Mouse (Mus musculus) ES-E14 (cell line): ENCODE results near the gene Srcin1. TPM values are rescaled to one million over a fixed set of nuclear protein-coding genes. Genes with fewer than 3 reads are reported as not detected.

Source experiments
- DNase-seq: peaks from one replicate; pipeline ENCODE4 v3.0.0-alpha.2; 2013; ENCODE audit warnings: low read depth, low spot score
- H3K27ac ChIP-seq: 2 replicates; pipeline ENCODE4 v1.5.1; 2012; ENCODE audit warnings: low read depth, mild to moderate bottlenecking, low read length, moderate library complexity, mixed read lengths; ENCODE audit not compliant: poor library complexity, insufficient read depth, severe bottlenecking
- H3K36me3 ChIP-seq: 2 replicates; pipeline ENCODE4 v1.6.1; 2012; ENCODE audit warnings: mild to moderate bottlenecking, low read length, moderate library complexity, mixed read lengths; ENCODE audit not compliant: control insufficient read depth, poor library complexity, insufficient read depth, severe bottlenecking
- H3K4me1 ChIP-seq, 2 experiments: fragments of 150-350 bp in 1 of 2; sonication (generic) in 1 of 2; 2 replicates each; pipeline ENCODE4 v1.6.1; 2012; ENCODE audit warnings: low read length in 2 of 2, mild to moderate bottlenecking in 1 of 2, mixed read lengths in 1 of 2; ENCODE audit not compliant: control insufficient read depth in 2 of 2, insufficient read depth in 2 of 2, poor library complexity in 1 of 2
- H3K4me3 ChIP-seq, 2 experiments: fragments of 150-350 bp in 1 of 2; sonication (generic) in 1 of 2; 2 replicates each; pipeline ENCODE4 v1.5.1; 2012; ENCODE audit warnings: low read length in 2 of 2, low read depth in 1 of 2, mild to moderate bottlenecking in 1 of 2, mixed read lengths in 1 of 2; ENCODE audit not compliant: insufficient read depth in 1 of 2, poor library complexity in 1 of 2, severe bottlenecking in 1 of 2
- H3K9ac ChIP-seq: 2 replicates; pipeline ENCODE4 v1.6.1; 2012; ENCODE audit warnings: low read depth, mild to moderate bottlenecking, low read length, mixed read lengths; ENCODE audit not compliant: poor library complexity, insufficient read depth, severe bottlenecking
- H3K9me3 ChIP-seq: fragments of 150-350 bp; sonication (generic); 2 replicates; pipeline ENCODE4 v1.6.1; 2012; ENCODE audit warnings: low read depth, mild to moderate bottlenecking, low read length; ENCODE audit not compliant: control insufficient read depth, insufficient read depth
- CHD2 ChIP-seq: IDR thresholded peaks from 2 replicates; pipeline ENCODE4 v1.6.1; 2014; ENCODE audit warnings: mild to moderate bottlenecking, low read depth, low read length, inconsistent platforms
- HCFC1 ChIP-seq: IDR thresholded peaks from 2 replicates; pipeline ENCODE4 v1.6.1; 2012; ENCODE audit warnings: low read length, inconsistent platforms, borderline replicate concordance; ENCODE audit not compliant: insufficient read depth
- MAFK ChIP-seq: IDR thresholded peaks from 2 replicates; pipeline ENCODE4 v1.6.1; 2014; ENCODE audit warnings: mild to moderate bottlenecking, low read depth, low read length, inconsistent platforms; ENCODE audit not compliant: insufficient read depth
- ZC3H11A ChIP-seq: IDR thresholded peaks from 2 replicates; pipeline ENCODE4 v1.6.1; 2012; ENCODE audit warnings: low read depth, mild to moderate bottlenecking, inconsistent platforms, low read length, borderline replicate concordance
- ZNF384 ChIP-seq: IDR thresholded peaks from 2 replicates; pipeline ENCODE4 v1.6.1; 2012; ENCODE audit warnings: low read depth, low read length, inconsistent platforms
- in situ Hi-C, 2 experiments: fragments of 600-800 bp; cut with MboI; formaldehyde crosslinking; loops; one replicate each; pipeline ENCODE4 v1.15.1; 2025; ENCODE audit warnings: low sequenced_read_pairs in 2 of 2, inconsistent platforms in 1 of 2; ENCODE audit not compliant: unreplicated experiment in 2 of 2
- total RNA-seq: library from RNA; depleted of rRNA; stranded (reverse); fragments of 300-350 nt; gene quantifications from 2 replicates; pipeline ENCODE4 v1.2.3, GENCODE M21; 2012

Gene Srcin1
- total RNA-seq, 1 experiment: 2.4 TPM

- H3K9me3 ChIP-seq: no peaks in the 10 kb centered on the region
- H3K27ac ChIP-seq: peak overlapping the region; percentile 61
- H3K4me1 ChIP-seq: peaks cover 8 to 40% of the 10 kb centered on the region in 2 experiments
- DNase-seq: no peak
- H3K9ac ChIP-seq: peak overlapping the region; percentile 80
- H3K4me3 ChIP-seq: peak overlapping the region; percentile 80 to 89
- H3K36me3 ChIP-seq: no peaks in the 10 kb centered on the region
- TF ChIP-seq HCFC1: no peak; the same call in 1 of the 2 replicates
- TF ChIP-seq CHD2: no peak
- no peak for TF ChIP-seq ZC3H11A
- no peak for TF ChIP-seq MAFK
- in situ Hi-C loops: no loop called here
These were observed 1.4 kb downstream of the Srcin1 start for GRCm38 (mm10) chr11:97574551-97575051.

- Histone ChIP-seq H3K4me3 (peak overlapping the region; percentile 80 to 89), H3K9me3 (no peaks in the 10 kb centered on the region), H3K27ac (no peak overlapping the region), H3K36me3 (no peaks in the 10 kb centered on the region), H3K4me1 (peaks cover 10 to 38% of the 10 kb centered on the region in 2 experiments; a peak in 3 of 4 replicates), H3K9ac (peak overlapping the region; percentile 11; the same call in 1 of the 2 replicates)
- TF ChIP-seq MAFK: no peak
- TF ChIP-seq HCFC1: no peak
- no peak for TF ChIP-seq ZC3H11A
- no peak for TF ChIP-seq CHD2
- no peak for TF ChIP-seq ZNF384
- DNase-seq: no peak
- in situ Hi-C loops: no loop called here
These were observed 2.0 kb downstream of the Srcin1 start for GRCm38 (mm10) chr11:97573891-97574550.

GRCm38 (mm10) chr11:97572895-97573480 lies 3.0 kb downstream of the Srcin1 start:
- in situ Hi-C loops: no loop called here
- H3K27ac ChIP-seq: no peak overlapping the region

DNA sequence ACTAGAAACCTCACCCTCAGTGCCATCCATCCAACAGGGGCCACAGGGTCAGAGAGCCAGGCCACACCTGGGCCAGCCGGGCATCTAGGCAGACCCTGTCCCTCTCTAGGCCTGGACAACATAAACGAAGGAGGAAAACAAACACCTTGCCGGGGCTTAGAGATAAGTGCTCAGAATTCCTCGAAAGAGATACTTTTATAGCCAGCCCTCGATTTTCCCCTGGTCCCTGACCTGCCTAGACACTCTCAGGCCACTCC lies 4.0 kb downstream of the Srcin1 start:
- Histone ChIP-seq H3K9me3 (no peaks in the 10 kb centered on the region), H3K9ac (no peak overlapping the region), H3K27ac (no peak overlapping the region), H3K4me1 (peaks cover 10 to 46% of the 10 kb centered on the region in 2 experiments; a peak in 3 of 4 replicates), H3K4me3 (no peak overlapping the region), H3K36me3 (no peaks in the 10 kb centered on the region)
- DNase-seq: no peak
- TF ChIP-seq ZC3H11A (no peak), CHD2 (no peak), ZNF384 (no peak), HCFC1 (no peak), MAFK (no peak)
- in situ Hi-C loops: no loop called here

More at GRCm38 (mm10) chr11:97572895-97573480, 3.0 kb downstream of the Srcin1 start:
- Histone ChIP-seq H3K4me1 (peaks cover 10 to 37% of the 10 kb centered on the region in 2 experiments; a peak in 3 of 4 replicates), H3K9me3 (no peaks in the 10 kb centered on the region), H3K9ac (no peak overlapping the region), H3K4me3 (no peak overlapping the region), H3K36me3 (no peaks in the 10 kb centered on the region)
- no peak for TF ChIP-seq CHD2
- no peak for TF ChIP-seq ZNF384
- TF ChIP-seq ZC3H11A: no peak
- TF ChIP-seq HCFC1: no peak
- no peak for TF ChIP-seq MAFK
- no peak for DNase-seq
